Mouse (Mus musculus): Measurements from ENCODE around the gene Nup210. TPM values are rescaled to one million over a fixed set of nuclear protein-coding genes. Genes with fewer than 3 reads are reported as not detected.

The Nup210 gene
- 8.1 TPM for polyA plus RNA-seq (2015; fragmentation: Illumina TruSeq; extraction: RNeasy Lipid Tissue Mini Kit (QIAGEN cat#74804); ENCODE audit: insufficient read depth, low read depth, low replicate concordance)

GRCm38 (mm10) chr6:91116244-91117145 is at the start of gene Nup210:
Nup210 (minus strand) TSS chr6:91116829.

DNA sequence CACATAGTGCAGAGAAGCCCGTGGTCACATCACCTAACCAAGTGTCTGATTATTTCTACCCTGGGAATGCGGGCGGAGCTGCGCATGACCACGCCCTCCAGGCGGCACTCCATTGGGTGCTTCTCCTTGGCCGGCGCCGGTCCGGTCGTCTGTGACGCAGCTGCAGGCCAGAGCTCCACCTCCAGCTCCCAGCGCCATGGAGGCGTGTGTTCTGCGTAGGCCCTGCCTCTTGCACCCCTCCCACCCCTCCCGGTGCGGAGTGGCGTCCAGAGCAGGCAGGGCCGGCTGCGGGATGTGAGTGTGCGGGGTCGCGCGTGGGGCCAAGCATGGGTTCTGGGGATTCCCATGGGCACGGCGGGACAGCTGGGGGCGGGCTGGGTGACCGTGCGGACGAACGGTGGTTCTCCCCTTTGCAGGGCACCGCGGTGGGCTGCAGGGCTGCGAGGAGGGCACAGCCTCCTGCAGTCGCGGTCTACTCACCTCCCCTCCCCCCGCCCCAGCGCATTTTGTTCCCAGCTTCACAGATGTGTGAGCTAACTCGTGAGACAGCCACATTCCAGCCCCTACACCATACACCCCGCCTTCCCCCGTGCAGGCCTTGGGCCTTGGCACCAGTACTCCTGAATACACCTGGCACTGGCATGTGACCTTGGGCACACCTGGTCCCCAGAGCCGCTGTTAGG is 40.1 kb upstream of the Nup210 start, which contains the start of gene Hdac11:
Gene Hdac11 (plus strand): TSS at position 112 of the 683 bp plus-strand sequence.

GRCm38 (mm10) chr6:90988648-90989317 is 127.8 kb downstream of the Nup210 start, which contains the start of gene Iqsec1:
Iqsec1 (minus strand) TSS chr6:90988685.

Other genes with a start within 250 kb of the Nup210 start
- 13.0 TPM for gene Iqsec1, start 128.1 kb downstream of the Nup210 start, polyA plus RNA-seq (2015; fragmentation: Illumina TruSeq; extraction: RNeasy Lipid Tissue Mini Kit (QIAGEN cat#74804); ENCODE audit: insufficient read depth, low read depth, low replicate concordance)
- 24.4 TPM for gene Hdac11, start 39.8 kb upstream of the Nup210 start, polyA plus RNA-seq (2015; fragmentation: Illumina TruSeq; extraction: RNeasy Lipid Tissue Mini Kit (QIAGEN cat#74804); ENCODE audit: insufficient read depth, low read depth, low replicate concordance)
- 65.8 TPM for gene Fbln2, start 95.6 kb upstream of the Nup210 start, polyA plus RNA-seq (2015; fragmentation: Illumina TruSeq; extraction: RNeasy Lipid Tissue Mini Kit (QIAGEN cat#74804); ENCODE audit: insufficient read depth, low read depth, low replicate concordance)

Measured in pancreas, adult 10 weeks (tissue).